Comparison of ENCODE assay signal across 20 mouse cellular contexts in the genomic region with DNA sequence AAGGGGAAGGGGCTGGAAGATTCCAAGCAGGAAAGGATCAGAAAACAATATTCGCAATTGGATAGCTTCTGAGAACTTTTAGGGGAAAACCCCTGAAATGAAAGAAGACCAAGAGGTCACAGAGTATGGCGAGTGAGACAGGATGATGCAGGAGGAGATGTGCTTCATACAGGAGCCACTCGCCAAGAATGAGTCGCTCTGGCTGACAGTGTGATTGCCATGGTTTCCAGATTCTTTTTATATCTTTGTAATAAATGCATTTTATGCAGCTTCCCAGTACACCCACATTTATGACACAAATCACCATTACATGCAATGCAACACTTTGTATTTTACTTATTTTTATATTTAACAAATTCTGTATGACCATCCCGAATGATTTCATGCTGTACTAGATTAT. TPM values are rescaled to one million over a fixed set of nuclear protein-coding genes. Genes with fewer than 3 reads are reported as not detected.
DNase-seq lines count a peak whose midpoint lies in the region; TF ChIP-seq lines count a peak whose summit lies in the region.
"Had no signal": no experiment of that assay in that cellular context is flagged by ENCODE, and none has a peak within 500 bp of the region (broad histone marks: within the 10 kb centered on the region; RNA-seq: fewer than 3 reads in every experiment).

No protein-coding gene starts in this region.

- peak overlapping the region; percentile 79 for H3K27ac ChIP-seq in layer of hippocampus, adult 2 months
- H3K27ac ChIP-seq: embryonic facial prominence, embryonic 13.5 days; forebrain, embryonic 12.5 days; gastrocnemius, adult 2 months; heart, embryonic 10.5 days; heart, embryonic 15.5 days; hindbrain, embryonic 14.5 days had no signal

- no peak overlapping the region for H3K4me3 ChIP-seq in layer of hippocampus, adult 2 months
- H3K4me3 ChIP-seq: embryonic facial prominence, embryonic 13.5 days; forebrain, embryonic 12.5 days; gastrocnemius, adult 2 months; heart, embryonic 10.5 days; heart, embryonic 15.5 days had no signal

- no peak for TF ChIP-seq CTCF in layer of hippocampus, adult 2 months (conservative IDR thresholded peaks at IDR 0.05)

- peak; percentile 31 to 58 for DNase-seq in layer of hippocampus, adult 2 months (ENCODE audit: low spot score in 2 of 2)
- DNase-seq in layer of hippocampus, postnatal 25 days (ENCODE audit: extremely low spot score in 1 of 2, low spot score in 1 of 2) = no peak
- peak; percentile 46 to 82 for DNase-seq in left cerebral cortex, postnatal 25 days (ENCODE audit: low spot score in 2 of 2)
- DNase-seq in left cerebral cortex, adult 11 months (ENCODE audit: low spot score) = no peak
- DNase-seq in NIH3T3 (ENCODE audit: low read depth) = peak; percentile 64
- DNase-seq in lung, adult 18-20 months = no peak
- no peak for DNase-seq in spleen, postnatal 14 days (ENCODE audit: low spot score in 2 of 2)
- DNase-seq: adrenal gland, postnatal 10 days; cerebellum, adult 11-12 months; cerebellum, adult 9-10 months; cerebellum, postnatal 25 days; gastrocnemius, adult 2 months; gastrocnemius, postnatal 36 days; heart, adult 18-20 months; heart, postnatal 14 days had no signal

- intact Hi-C loops in left cerebral cortex, postnatal 25 days (cut with DNase I) = loop anchor here (5.0 kb wide), 1 partner anchor 230 kb away; no protein-coding TSS in a partner anchor

RNA-seq across cellular contexts. Expression of a gene that starts 49.1 kb away (rescaled TPM):
- 10 to 100 TPM; 74.7 to 75.4 TPM for total RNA-seq in layer of hippocampus, adult 2 months (2021)
- total RNA-seq in layer of hippocampus, postnatal 25 days (2021) = 10 to 100 TPM; 66.7 to 84.1 TPM
- total RNA-seq in left cerebral cortex, postnatal 25 days (2021) = 10 to 100 TPM; 83.2 to 90.6 TPM

Comparison
In these comparisons a context has a peak if more than half of its experiments do, and no peak if none do; other contexts are left out.
1. DNase-seq: peak in layer of hippocampus, adult 2 months (2 of 2), left cerebral cortex, postnatal 25 days (2 of 2) and NIH3T3 (single experiment); none in layer of hippocampus, postnatal 25 days (0 of 2), left cerebral cortex, adult 11 months (single experiment), lung, adult 18-20 months (0 of 2) and spleen, postnatal 14 days (0 of 2).